Mouse (Mus musculus): ENCODE data around the gene Hs3st3a1.

DNA sequence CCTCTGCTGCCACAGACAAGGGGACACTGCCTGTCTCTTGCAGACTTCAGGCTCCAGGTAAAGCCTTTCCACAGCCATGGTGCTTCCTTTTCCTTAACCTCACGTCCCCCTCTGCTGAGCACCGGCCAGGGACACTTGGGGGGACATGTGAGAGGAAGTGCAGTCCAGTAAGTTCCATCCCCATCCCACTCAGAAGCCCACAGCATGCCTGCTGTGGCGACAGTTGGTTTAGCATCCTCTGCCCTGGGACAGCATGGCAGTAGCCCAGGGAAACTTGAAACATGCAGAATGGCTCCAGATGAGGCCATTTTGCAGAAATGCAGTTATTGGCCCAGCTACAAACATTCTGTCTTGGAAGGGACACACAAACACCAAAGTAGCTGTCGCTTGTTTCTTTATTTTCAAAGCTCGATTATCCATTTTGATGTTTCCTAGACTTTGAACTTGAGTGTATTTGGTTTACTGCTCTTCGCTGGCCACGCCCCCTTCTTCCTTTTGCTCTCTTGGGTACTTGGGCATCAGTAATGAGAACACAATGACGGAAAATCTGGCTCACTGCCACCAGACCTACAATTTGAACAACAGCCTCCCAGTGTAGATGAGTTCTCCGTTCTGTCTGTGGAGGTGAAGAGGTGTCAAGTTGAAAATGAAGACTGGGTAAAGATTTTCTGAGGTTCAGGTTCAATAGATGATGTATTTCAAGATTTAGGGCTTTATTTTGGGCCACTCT, 13.6 kb downstream of the Hs3st3a1 start:
- TF ChIP-seq CTCF (IDR thresholded peaks at IDR 0.05; ENCODE audit: extremely low read depth, insufficient read depth, low read length) (no peak), POLR2A (IDR thresholded peaks at IDR 0.05; ENCODE audit: extremely low read depth, insufficient read depth, low read length) (no peak)
